Comparison of ENCODE assay signal across 31 mouse cellular contexts in genomic region chr4:32139586-32139985, GRCm38 (mm10).
"Had no signal": no experiment of that assay in that cellular context is flagged by ENCODE, and none has a peak within 500 bp of the region (broad histone marks: within the 10 kb centered on the region; RNA-seq: fewer than 3 reads in every experiment).

No protein-coding gene starts in this region.

- H3K4me2 ChIP-seq: limb, embryonic 12.5 days; limb, embryonic 13.5 days; limb, embryonic 15.5 days; liver, embryonic 11.5 days; liver, embryonic 12.5 days; liver, embryonic 13.5 days; liver, embryonic 15.5 days; lung, embryonic 14.5 days; lung, embryonic 15.5 days; midbrain, embryonic 12.5 days; midbrain, embryonic 13.5 days; midbrain, embryonic 15.5 days had no signal

- H3K4me1 ChIP-seq: liver, embryonic 15.5 days; midbrain, embryonic 12.5 days; midbrain, embryonic 15.5 days had no signal

- H3K9ac ChIP-seq: limb, embryonic 12.5 days; limb, embryonic 13.5 days; limb, embryonic 15.5 days; liver, embryonic 12.5 days; liver, embryonic 13.5 days; liver, embryonic 14.5 days; liver, embryonic 15.5 days; liver, postnatal 0 days; lung, embryonic 14.5 days; lung, embryonic 15.5 days; midbrain, embryonic 12.5 days; midbrain, embryonic 13.5 days; midbrain, embryonic 15.5 days had no signal

- H3K4me3 ChIP-seq: left cerebral cortex, adult 2 months; limb, embryonic 10.5 days; limb, embryonic 12.5 days; limb, embryonic 13.5 days; limb, embryonic 15.5 days; liver, embryonic 12.5 days; liver, embryonic 13.5 days; liver, embryonic 15.5 days; lung, embryonic 15.5 days; megakaryocyte, embryonic 14.5 days; midbrain, embryonic 10.5 days; midbrain, embryonic 12.5 days; midbrain, embryonic 13.5 days; midbrain, embryonic 15.5 days; myocyte had no signal

- H3K27me3 ChIP-seq: limb, embryonic 12.5 days; limb, embryonic 13.5 days; limb, embryonic 15.5 days; liver, embryonic 13.5 days; liver, embryonic 15.5 days; lung, embryonic 15.5 days; midbrain, embryonic 12.5 days; midbrain, embryonic 13.5 days; midbrain, embryonic 15.5 days had no signal

- H3K27ac ChIP-seq: left cerebral cortex, adult 2 months; limb, embryonic 10.5 days; limb, embryonic 12.5 days; limb, embryonic 13.5 days; limb, embryonic 15.5 days; liver, embryonic 12.5 days; liver, embryonic 13.5 days; liver, embryonic 14.5 days; liver, embryonic 15.5 days; lung, embryonic 15.5 days; macrophage; midbrain, embryonic 12.5 days; midbrain, embryonic 13.5 days; midbrain, embryonic 15.5 days had no signal

- H3K36me3 ChIP-seq: limb, embryonic 10.5 days; limb, embryonic 12.5 days; limb, embryonic 13.5 days; limb, embryonic 15.5 days; liver, embryonic 12.5 days; liver, embryonic 13.5 days; liver, embryonic 15.5 days; lung, embryonic 15.5 days; midbrain, embryonic 10.5 days; midbrain, embryonic 12.5 days; midbrain, embryonic 13.5 days; midbrain, embryonic 15.5 days had no signal

- H3K9me3 ChIP-seq: limb, embryonic 10.5 days; limb, embryonic 12.5 days; limb, embryonic 13.5 days; limb, embryonic 15.5 days; liver, embryonic 12.5 days; liver, embryonic 13.5 days; liver, embryonic 15.5 days; lung, embryonic 15.5 days; megakaryocyte, embryonic 14.5 days; midbrain, embryonic 10.5 days; midbrain, embryonic 12.5 days; midbrain, embryonic 13.5 days; midbrain, embryonic 15.5 days had no signal

- DNase-seq: left cerebral cortex, postnatal 4 days; liver; liver, embryonic 13.5 days; liver, postnatal 0 days; lung, adult 18-20 months; lung, adult 2 months; lung, embryonic 14.5 days; lung, postnatal 10 days; lung, postnatal 14 days; lung, postnatal 36 days; lung, postnatal 4 days; midbrain, embryonic 14.5 days had no signal

- ATAC-seq: liver, embryonic 12.5 days; liver, postnatal 0 days; lung, postnatal 0 days; midbrain, embryonic 13.5 days; midbrain, embryonic 15.5 days; midbrain, embryonic 16.5 days had no signal
